Mouse (Mus musculus) limb, embryonic 11.5 days (tissue): ENCODE data around the gene Gm5414. TPM values are rescaled to one million over a fixed set of nuclear protein-coding genes. Genes with fewer than 3 reads are reported as not detected.

Experiments used
- ATAC-seq: fragments of 200-750 bp; cut with Nextera tagmentation; 2 replicates; pipeline ENCODE4 v1.8.0; 2017; ENCODE audit warnings: low read depth; ENCODE audit not compliant: insufficient number of reproducible peaks, low FRiP score, low TSS enrichment
- DNase-seq: peaks from one replicate; pipeline ENCODE4 v3.0.0-alpha.2; 2015; ENCODE audit warnings: low spot score
- H3K27ac ChIP-seq: fragments of 300-500 bp; sonication (generic); replicated peaks from 2 replicates; pipeline ENCODE4 v1.5.1; 2014; ENCODE audit warnings: low read depth, mild to moderate bottlenecking, low read length
- H3K27me3 ChIP-seq: fragments of 300-500 bp; sonication (generic); 2 replicates; pipeline ENCODE4 v1.6.1; 2014; ENCODE audit warnings: mild to moderate bottlenecking, low read length, mixed read lengths; ENCODE audit not compliant: control insufficient read depth, insufficient read depth
- H3K36me3 ChIP-seq: fragments of 300-500 bp; sonication (generic); 2 replicates; pipeline ENCODE4 v1.6.1; 2014; ENCODE audit warnings: mild to moderate bottlenecking, low read length, moderate library complexity, mixed read lengths; ENCODE audit not compliant: control insufficient read depth, insufficient read depth
- H3K4me1 ChIP-seq: fragments of 300-500 bp; sonication (generic); 2 replicates; pipeline ENCODE4 v1.6.1; 2014; ENCODE audit warnings: low read length, mixed read lengths; ENCODE audit not compliant: control insufficient read depth, insufficient read depth
- H3K4me2 ChIP-seq: fragments of 300-500 bp; sonication (generic); 2 replicates; pipeline ENCODE4 v1.6.1; 2014; ENCODE audit warnings: low read depth, mild to moderate bottlenecking, moderate library complexity; ENCODE audit not compliant: severe bottlenecking
- H3K4me3 ChIP-seq: fragments of 300-500 bp; sonication (generic); 2 replicates; pipeline ENCODE4 v1.5.1; 2014; ENCODE audit warnings: low read depth, low read length
- H3K9ac ChIP-seq: fragments of 300-500 bp; sonication (generic); 2 replicates; pipeline ENCODE4 v1.6.1; 2014; ENCODE audit warnings: mild to moderate bottlenecking, low read length
- H3K9me3 ChIP-seq: fragments of 300-500 bp; sonication (generic); 2 replicates; pipeline ENCODE4 v1.6.1; 2016; ENCODE audit warnings: low read length; ENCODE audit not compliant: control insufficient read depth
- WGBS: fragments of 180-500 bp; shearing (Covaris S2); extraction: QIAGEN DNeasy Blood & Tissue Kit; methylation state at CpG from one replicate; pipeline ENCODE4 v1.1.7; 2014; 5-methylcytosine and 5-hydroxymethylcytosine counted together
- polyA plus RNA-seq: library from polyadenylated mRNA; unstranded; fragments of >200 nt; fragmentation: Nextera tagmentation; extraction: Ambion mirVana; gene quantifications from 2 replicates; pipeline ENCODE4 v1.2.1, GENCODE M21; 2014

Gene Gm5414
- not detected in 2 replicates for polyA plus RNA-seq

DNA sequence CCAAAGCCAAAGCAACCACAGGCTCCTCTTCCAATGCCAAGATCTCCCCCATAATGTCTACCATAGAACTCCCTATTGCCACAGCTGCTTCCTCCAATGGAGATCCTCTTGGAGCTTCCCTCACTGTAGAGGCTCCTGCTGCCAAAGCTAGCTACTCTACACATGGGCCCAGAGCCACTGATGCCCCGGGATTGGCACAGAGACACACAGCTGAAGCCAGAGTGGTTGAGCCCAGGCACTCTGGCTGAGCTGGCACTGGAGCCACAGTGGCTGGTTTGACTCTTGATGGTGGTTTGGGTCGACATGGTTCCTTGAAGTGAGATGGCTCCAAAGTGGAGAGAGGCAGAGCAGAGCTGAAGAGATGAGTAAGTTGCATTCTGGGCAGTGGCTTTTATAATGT is at the start of gene Gm5414:
Gm5414 (minus strand) TSS at position 305 of the 400 bp plus-strand sequence.
- no peak within 1 kb of the TSS for H3K4me2 ChIP-seq
- H3K9me3 ChIP-seq, result no peaks in the 10 kb centered on the region
- no peaks in the 10 kb centered on the region for H3K27me3 ChIP-seq
- 72% methylated on average over 2 of the region's 2 CpGs for WGBS
- no peaks in the 10 kb centered on the region for H3K36me3 ChIP-seq
- no peak within 1 kb of the TSS for H3K9ac ChIP-seq
- ATAC-seq (no peak), DNase-seq (no peak)
- no peak within 1 kb of the TSS for H3K27ac ChIP-seq
- H3K4me3 ChIP-seq, result no peak within 1 kb of the TSS
- H3K4me1 ChIP-seq, result no peaks in the 10 kb centered on the region

DNA sequence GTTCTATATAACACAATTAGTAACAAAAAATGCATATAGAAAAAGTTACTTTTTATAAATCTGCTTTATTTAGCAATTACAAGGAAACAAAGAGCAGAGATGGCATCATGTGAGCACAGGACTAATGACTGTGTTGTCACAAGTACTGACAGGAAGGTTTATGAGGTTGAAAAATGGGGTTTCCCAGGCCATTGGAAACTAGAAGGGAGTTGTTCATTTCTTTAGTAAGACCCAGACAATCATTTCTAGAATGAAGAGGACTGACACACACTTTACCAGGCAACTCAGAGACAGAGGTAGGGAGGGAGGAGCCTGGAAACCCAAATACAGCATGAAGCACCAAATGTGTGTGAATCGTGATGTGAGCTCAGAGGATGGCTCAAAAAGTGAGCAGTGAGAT is 48.0 kb upstream of the Gm5414 start:
- no peaks in the 10 kb centered on the region for H3K36me3 ChIP-seq
- no peaks in the 10 kb centered on the region for H3K9me3 ChIP-seq
- WGBS, result 82% methylated on average over 1 of the region's 1 CpGs
- ATAC-seq, result no peak
- DNase-seq, result no peak
- H3K4me3 ChIP-seq, result no peak overlapping the region
- no peaks in the 10 kb centered on the region for H3K27me3 ChIP-seq
- no peak overlapping the region for H3K4me2 ChIP-seq
- H3K9ac ChIP-seq, result no peak overlapping the region
- no peaks in the 10 kb centered on the region for H3K4me1 ChIP-seq
- H3K27ac ChIP-seq, result no peak overlapping the region

DNA sequence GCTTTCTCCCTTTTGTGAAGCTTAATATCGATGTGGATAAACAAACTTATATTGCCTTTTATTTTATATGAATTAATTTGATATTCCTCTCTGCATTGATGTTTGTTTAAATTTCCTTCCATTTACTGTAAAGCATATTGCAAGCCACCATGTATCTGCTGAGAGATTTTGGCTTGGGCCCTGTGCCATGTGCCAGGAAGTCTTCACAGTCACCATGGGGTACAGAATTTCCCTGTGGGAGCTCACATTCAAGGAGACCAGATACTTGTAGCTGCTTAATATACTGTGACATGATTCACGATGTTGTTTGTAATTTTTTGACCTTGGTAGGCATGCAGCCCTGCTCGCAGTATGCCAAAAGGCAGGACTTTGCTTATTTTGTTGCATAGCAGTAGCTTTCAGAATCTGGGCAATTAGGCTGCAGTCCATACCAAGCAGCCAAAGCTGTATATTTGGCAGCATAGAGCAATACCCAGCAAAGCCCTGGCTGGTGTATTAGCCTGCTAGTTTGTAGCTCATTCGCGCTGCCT is 24.8 kb upstream of the Gm5414 start:
- ATAC-seq, result no peak
- Histone ChIP-seq H3K4me3 (no peak overlapping the region), H3K9me3 (no peaks in the 10 kb centered on the region)

DNA sequence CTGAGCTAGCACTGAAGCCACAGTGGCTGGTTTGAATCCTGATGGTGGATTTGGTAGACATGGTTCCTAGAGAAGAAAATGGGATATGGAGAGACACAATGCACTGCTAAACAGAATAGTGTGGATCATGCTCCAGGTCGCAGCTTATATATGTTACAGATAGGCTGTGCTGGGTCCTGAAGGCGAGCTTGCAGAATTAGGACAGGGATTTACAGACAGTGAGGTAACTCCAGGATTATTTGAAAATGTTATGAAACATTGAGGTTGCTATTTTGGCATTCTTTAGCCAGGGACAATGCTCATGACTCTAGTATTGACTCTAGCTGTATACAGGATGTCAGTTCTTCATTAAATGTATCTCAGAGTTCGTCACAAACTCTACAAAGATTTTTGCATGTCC is 19.3 kb upstream of the Gm5414 start, which contains the start of gene Gm5478:
Gm5478 (minus strand) TSS at position 101 of the 400 bp plus-strand sequence.
- no peaks in the 10 kb centered on the region for H3K9me3 ChIP-seq
- H3K27me3 ChIP-seq, result no peaks in the 10 kb centered on the region
- no peak within 1 kb of the TSS for H3K9ac ChIP-seq
- no peak for DNase-seq
- no peaks in the 10 kb centered on the region for H3K4me1 ChIP-seq
- H3K4me3 ChIP-seq, result no peak within 1 kb of the TSS
- ATAC-seq, result no peak
- no peak within 1 kb of the TSS for H3K4me2 ChIP-seq
- no peak within 1 kb of the TSS for H3K27ac ChIP-seq
- 76% methylated on average over 3 of the region's 3 CpGs for WGBS
- no peaks in the 10 kb centered on the region for H3K36me3 ChIP-seq

More for the DNA sequence above, 24.8 kb upstream of the Gm5414 start:
- no peaks in the 10 kb centered on the region for H3K27me3 ChIP-seq
- H3K4me2 ChIP-seq, result no peak overlapping the region
- no peaks in the 10 kb centered on the region for H3K36me3 ChIP-seq
- no peak overlapping the region for H3K27ac ChIP-seq
- DNase-seq, result no peak
- 88% methylated on average over 5 of the region's 5 CpGs for WGBS
- no peak overlapping the region for H3K9ac ChIP-seq
- no peaks in the 10 kb centered on the region for H3K4me1 ChIP-seq

DNA sequence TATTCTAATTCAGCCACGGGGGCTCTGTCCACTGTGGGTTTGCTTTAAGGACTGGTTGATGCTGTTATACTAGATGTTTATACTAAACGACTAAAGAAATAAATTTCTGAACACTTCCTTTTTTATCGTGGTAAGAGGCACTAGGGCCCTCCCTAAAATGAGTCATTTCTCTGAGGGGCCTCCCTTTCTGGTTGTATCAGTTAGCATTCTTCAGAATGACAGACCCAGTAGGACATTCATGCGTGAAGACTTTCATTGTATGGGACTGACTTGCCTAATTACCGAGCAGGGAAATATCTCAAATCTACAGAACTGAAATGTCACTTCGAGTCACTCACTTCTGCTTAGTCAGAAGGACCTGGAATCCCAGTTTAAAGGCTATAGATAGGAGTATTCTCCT is 28.9 kb downstream of the Gm5414 start:
- DNase-seq, result no peak
- 77% methylated on average over 6 of the region's 6 CpGs for WGBS
- H3K4me1 ChIP-seq, result no peaks in the 10 kb centered on the region

DNA sequence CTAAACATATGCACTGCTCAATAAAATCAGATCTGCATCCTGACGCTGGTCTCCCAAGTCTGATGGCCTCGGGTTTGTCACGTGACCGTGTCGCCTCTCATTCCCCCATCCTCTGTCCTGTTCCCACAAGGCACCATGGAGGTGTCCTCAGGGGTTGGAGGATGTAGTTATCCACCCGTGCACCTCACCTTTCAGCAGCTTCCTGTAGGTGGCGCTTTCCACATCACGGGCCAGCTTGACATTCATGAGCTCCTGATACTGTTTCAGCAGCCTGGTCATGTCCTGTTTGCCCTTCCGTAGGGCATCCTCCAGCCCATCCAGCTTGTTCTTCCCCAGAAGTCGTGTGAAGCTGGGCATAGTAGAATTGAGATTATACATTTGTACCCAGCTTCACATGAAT is 39.8 kb downstream of the Gm5414 start:
- Histone ChIP-seq H3K9me3 (no peaks in the 10 kb centered on the region), H3K4me3 (no peak overlapping the region), H3K27me3 (no peaks in the 10 kb centered on the region), H3K4me1 (no peaks in the 10 kb centered on the region), H3K27ac (no peak overlapping the region), H3K9ac (no peak overlapping the region), H3K36me3 (no peaks in the 10 kb centered on the region), H3K4me2 (no peak overlapping the region)
- no peak for DNase-seq
- ATAC-seq, result no peak
- WGBS, result 80% methylated on average over 10 of the region's 10 CpGs

More for the DNA sequence above, 28.9 kb downstream of the Gm5414 start:
- Histone ChIP-seq H3K36me3 (no peaks in the 10 kb centered on the region), H3K9me3 (no peaks in the 10 kb centered on the region), H3K9ac (no peak overlapping the region), H3K4me3 (no peak overlapping the region), H3K27me3 (no peaks in the 10 kb centered on the region), H3K27ac (no peak overlapping the region), H3K4me2 (no peak overlapping the region)
- ATAC-seq, result no peak

DNA sequence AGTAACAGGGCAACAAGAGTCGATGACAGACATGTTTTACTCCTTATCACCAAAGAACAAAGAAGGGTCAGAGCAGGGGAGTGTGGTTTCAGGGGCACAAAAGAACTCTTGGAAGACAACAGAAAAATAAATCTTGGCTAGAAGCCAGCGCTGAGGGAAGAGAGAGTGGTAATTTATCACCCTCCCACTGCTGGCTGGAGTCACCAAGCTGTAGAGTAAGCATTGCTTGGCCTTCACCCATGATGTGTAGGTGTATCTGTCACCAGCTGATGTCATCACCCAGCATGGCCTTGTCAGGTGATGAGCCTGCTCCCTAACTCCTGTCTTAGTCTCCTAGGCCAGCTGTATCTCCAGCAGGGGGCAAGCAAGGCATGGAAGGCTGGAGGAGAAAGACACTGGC is 43.5 kb downstream of the Gm5414 start:
- Histone ChIP-seq H3K4me1 (no peaks in the 10 kb centered on the region), H3K4me3 (no peak overlapping the region), H3K36me3 (no peaks in the 10 kb centered on the region), H3K4me2 (no peak overlapping the region), H3K9ac (no peak overlapping the region), H3K27ac (no peak overlapping the region), H3K27me3 (no peaks in the 10 kb centered on the region), H3K9me3 (no peaks in the 10 kb centered on the region)
- ATAC-seq (no peak), DNase-seq (no peak)
- WGBS, result 49% methylated on average over 2 of the region's 2 CpGs

DNA sequence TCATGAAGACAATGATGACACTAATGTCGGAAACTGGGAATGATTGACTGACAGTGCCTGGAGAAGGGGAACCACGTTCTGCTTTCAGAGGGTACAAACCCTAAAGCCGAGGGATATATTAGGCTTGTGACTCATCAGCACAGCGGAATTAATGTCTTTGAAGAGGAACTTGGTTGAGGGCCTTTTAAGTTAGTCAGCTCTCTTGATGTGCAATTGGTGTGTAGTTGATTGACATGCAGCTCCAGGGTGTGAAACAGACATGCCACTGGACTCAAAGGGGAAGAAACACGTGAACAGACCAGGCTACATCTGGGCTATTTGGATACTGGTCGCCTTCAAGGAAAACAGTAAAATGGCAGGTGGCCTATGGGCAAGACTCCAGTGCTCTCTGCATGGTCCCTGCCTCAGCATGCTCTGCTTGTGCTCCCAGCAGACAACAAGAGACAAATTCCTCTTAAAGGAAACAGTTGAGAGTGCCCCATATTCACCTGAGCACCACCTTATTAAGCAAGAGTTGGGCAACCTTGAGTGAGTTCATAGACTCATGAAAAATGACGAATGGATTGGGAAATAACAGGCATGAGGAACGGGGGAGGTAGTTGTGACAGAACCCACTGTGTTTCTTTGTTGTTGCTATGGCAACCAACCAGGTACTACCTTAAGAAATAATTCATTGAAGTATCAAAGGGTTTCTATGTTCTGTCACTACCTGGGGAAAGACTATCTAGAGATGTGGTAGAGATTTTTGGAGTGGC is 44.6 kb downstream of the Gm5414 start:
- ATAC-seq, result no peak
- no peaks in the 10 kb centered on the region for H3K9me3 ChIP-seq
- WGBS, result 79% methylated on average over 8 of the region's 8 CpGs

More for the DNA sequence above, 44.6 kb downstream of the Gm5414 start:
- Histone ChIP-seq H3K4me1 (no peaks in the 10 kb centered on the region), H3K9ac (no peak overlapping the region), H3K36me3 (no peaks in the 10 kb centered on the region), H3K4me3 (no peak overlapping the region), H3K27me3 (no peaks in the 10 kb centered on the region), H3K27ac (no peak overlapping the region), H3K4me2 (no peak overlapping the region)
- no peak for DNase-seq
